Mouse (Mus musculus) cerebellum, adult 18-20 months (tissue): Measurements from ENCODE around the gene Epha4.

Experiments used
- DNase-seq, 2 experiments: peaks; one replicate each; pipeline ENCODE4 v3.0.0; 2021

Gene Epha4

GRCm38 (mm10) chr1:77401465-77401864 is 113.4 kb downstream of the Epha4 start:
- no peak for DNase-seq

GRCm38 (mm10) chr1:77391590-77391989 is 123.3 kb downstream of the Epha4 start:
- no peak for DNase-seq

- DNase-seq: no peak
Measured at GRCm38 (mm10) chr1:77389069-77389468, 125.8 kb downstream of the Epha4 start.

- no peak for DNase-seq
Measured at GRCm38 (mm10) chr1:77388556-77388955, 126.3 kb downstream of the Epha4 start.

- no peak for DNase-seq
Measured at GRCm38 (mm10) chr1:77385613-77386012, 129.3 kb downstream of the Epha4 start.

GRCm38 (mm10) chr1:77383466-77383865 is 131.4 kb downstream of the Epha4 start:
- no peak for DNase-seq

GRCm38 (mm10) chr1:77377550-77377980 is 137.3 kb downstream of the Epha4 start:
- DNase-seq: no peak

GRCm38 (mm10) chr1:77374054-77374453 is 140.8 kb downstream of the Epha4 start:
- DNase-seq: no peak

- no peak for DNase-seq
Measured at GRCm38 (mm10) chr1:77370921-77371320, 144.0 kb downstream of the Epha4 start.

GRCm38 (mm10) chr1:77369255-77369837 is 145.5 kb downstream of the Epha4 start:
- no peak for DNase-seq

GRCm38 (mm10) chr1:77365850-77366249 is 149.0 kb downstream of the Epha4 start:
- no peak for DNase-seq

GRCm38 (mm10) chr1:77364596-77364995 is 150.3 kb downstream of the Epha4 start:
- DNase-seq: no peak

GRCm38 (mm10) chr1:77363848-77364247 is 151.0 kb downstream of the Epha4 start:
- DNase-seq: no peak

GRCm38 (mm10) chr1:77346459-77346858 is 168.4 kb downstream of the Epha4 start:
- DNase-seq: no peak

- DNase-seq: no peak
Measured at GRCm38 (mm10) chr1:77343792-77344191, 171.1 kb downstream of the Epha4 start.

- DNase-seq: no peak
Measured at GRCm38 (mm10) chr1:77339701-77340100, 175.2 kb downstream of the Epha4 start.

- no peak for DNase-seq
Measured at GRCm38 (mm10) chr1:77338346-77338745, 176.5 kb downstream of the Epha4 start.

GRCm38 (mm10) chr1:77336937-77337336 is 178.0 kb downstream of the Epha4 start:
- DNase-seq: no peak

GRCm38 (mm10) chr1:77318597-77319127 is 196.2 kb downstream of the Epha4 start:
- no peak for DNase-seq
